Mouse (Mus musculus): ENCODE data around the gene Olfr1471. TPM values are rescaled to one million over a fixed set of nuclear protein-coding genes. Genes with fewer than 3 reads are reported as not detected.
"Not testable (repeated sequence)": the region's sequence is repeated elsewhere in the genome, so short reads cannot be mapped to it uniquely, and the experiment has no call there.

Olfr1471 gene
- polyA plus RNA-seq (2015; fragmentation: Nextera tagmentation; extraction: Ambion mirVana): not detected in 2 replicates

DNA sequence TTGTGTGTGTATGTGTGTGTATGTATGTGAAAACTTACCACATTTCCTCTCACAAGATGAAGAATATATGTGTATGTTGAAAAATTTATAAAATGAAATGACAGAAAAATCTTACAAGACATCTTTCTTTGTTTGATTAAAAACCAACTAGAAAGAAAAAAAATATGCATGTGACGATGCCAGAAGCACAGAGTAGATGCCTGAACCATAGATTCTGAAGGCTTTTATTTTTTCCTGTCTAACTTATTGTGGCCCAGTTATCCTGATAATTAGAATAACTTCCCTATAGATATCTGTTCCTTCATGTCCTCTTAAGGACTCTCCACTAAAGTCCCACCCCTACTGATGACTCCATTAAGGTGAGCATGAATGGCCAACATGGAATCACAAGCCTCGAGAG, at the start of gene Olfr1471:
Gene Olfr1471 (plus strand): TSS at position 301 of the 400 bp plus-strand sequence.
- not testable (repeated sequence) for H3K27ac ChIP-seq (ENCODE audit: low read length); H3K9ac ChIP-seq (ENCODE audit: low read length); H3K36me3 ChIP-seq (ENCODE audit: control insufficient read depth, insufficient read depth); H3K4me3 ChIP-seq (ENCODE audit: low read length); H3K27me3 ChIP-seq (ENCODE audit: control insufficient read depth, insufficient read depth, low read length); H3K9me3 ChIP-seq (replicated peaks; ENCODE audit: control insufficient read depth, low read length); H3K4me1 ChIP-seq (ENCODE audit: control insufficient read depth, insufficient read depth, low read length); ATAC-seq (replicated peaks; ENCODE audit: extremely low read depth, insufficient read depth, low FRiP score); H3K4me2 ChIP-seq (ENCODE audit: low read depth, low read length)
- WGBS: 64% methylated on average over 2 of the region's 2 CpGs

DNA sequence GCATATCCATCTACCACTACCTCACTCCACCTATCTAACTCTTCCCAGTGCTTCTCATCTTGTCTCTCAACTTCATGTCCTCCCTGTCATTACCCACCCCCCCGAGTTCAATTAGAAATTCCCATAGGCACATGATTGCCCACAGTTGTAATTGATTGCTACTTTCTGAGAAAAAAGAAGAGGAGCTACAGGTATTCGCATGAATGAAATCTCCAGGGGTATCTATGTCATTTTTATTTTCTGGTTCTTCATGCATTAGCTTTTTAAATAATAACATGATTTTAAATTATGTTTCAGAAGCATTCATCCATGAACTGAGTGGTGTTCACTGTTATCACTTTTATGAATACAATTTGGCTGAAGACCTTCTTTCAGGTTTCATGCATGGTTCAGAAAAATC, 35.7 kb upstream of the Olfr1471 start, which contains the start of gene Olfr1469:
Gene Olfr1469 (plus strand): TSS at position 301 of the 400 bp plus-strand sequence.
- Histone ChIP-seq H3K27ac (ENCODE audit: low read length) (no peak within 1 kb of the TSS), H3K4me2 (ENCODE audit: low read depth, low read length) (no peak within 1 kb of the TSS), H3K4me1 (ENCODE audit: control insufficient read depth, insufficient read depth, low read length) (no peaks in the 10 kb centered on the region), H3K9me3 (replicated peaks; ENCODE audit: control insufficient read depth, low read length) (no peaks in the 10 kb centered on the region; the same call in 1 of the 2 replicates), H3K36me3 (ENCODE audit: control insufficient read depth, insufficient read depth) (no peaks in the 10 kb centered on the region), H3K4me3 (ENCODE audit: low read length) (no peak within 1 kb of the TSS), H3K27me3 (ENCODE audit: control insufficient read depth, insufficient read depth, low read length) (no peaks in the 10 kb centered on the region), H3K9ac (ENCODE audit: low read length) (no peak within 1 kb of the TSS)
- no peak for ATAC-seq (replicated peaks; ENCODE audit: extremely low read depth, insufficient read depth, low FRiP score)
- 65% methylated on average over 2 of the region's 2 CpGs for WGBS

DNA sequence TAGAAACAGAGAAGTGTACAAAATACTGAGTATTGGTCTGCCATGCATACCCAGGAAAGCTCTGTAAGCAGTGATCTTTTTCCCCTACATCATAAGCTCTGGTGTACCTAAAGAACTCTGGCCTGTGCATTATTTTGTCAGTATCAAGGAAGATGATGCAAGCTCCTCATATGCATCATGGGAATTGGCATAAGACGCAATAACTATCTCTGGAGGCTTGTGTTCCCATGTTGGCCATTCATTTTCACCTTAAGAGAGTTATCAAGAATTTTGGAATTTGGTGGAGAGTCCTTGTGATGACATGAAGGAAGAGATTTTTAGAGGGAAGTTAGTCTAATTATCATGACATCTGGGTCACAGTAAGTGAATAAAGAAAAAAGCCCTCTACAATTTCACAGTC, 12.8 kb downstream of the Olfr1471 start, which contains the start of gene Olfr1472:
Gene Olfr1472 (minus strand): TSS at position 101 of the 400 bp plus-strand sequence.
- Histone ChIP-seq H3K4me1 (ENCODE audit: control insufficient read depth, insufficient read depth, low read length) (no peaks in the 10 kb centered on the region), H3K27ac (ENCODE audit: low read length) (no peak within 1 kb of the TSS), H3K9ac (ENCODE audit: low read length) (no peak within 1 kb of the TSS), H3K4me3 (ENCODE audit: low read length) (no peak within 1 kb of the TSS), H3K36me3 (ENCODE audit: control insufficient read depth, insufficient read depth) (no peaks in the 10 kb centered on the region), H3K4me2 (ENCODE audit: low read depth, low read length) (no peak within 1 kb of the TSS), H3K9me3 (replicated peaks; ENCODE audit: control insufficient read depth, low read length) (no peaks in the 10 kb centered on the region), H3K27me3 (ENCODE audit: control insufficient read depth, insufficient read depth, low read length) (no peaks in the 10 kb centered on the region)
- no peak for ATAC-seq (replicated peaks; ENCODE audit: extremely low read depth, insufficient read depth, low FRiP score)
- 66% methylated on average over 1 of the region's 1 CpGs for WGBS

DNA sequence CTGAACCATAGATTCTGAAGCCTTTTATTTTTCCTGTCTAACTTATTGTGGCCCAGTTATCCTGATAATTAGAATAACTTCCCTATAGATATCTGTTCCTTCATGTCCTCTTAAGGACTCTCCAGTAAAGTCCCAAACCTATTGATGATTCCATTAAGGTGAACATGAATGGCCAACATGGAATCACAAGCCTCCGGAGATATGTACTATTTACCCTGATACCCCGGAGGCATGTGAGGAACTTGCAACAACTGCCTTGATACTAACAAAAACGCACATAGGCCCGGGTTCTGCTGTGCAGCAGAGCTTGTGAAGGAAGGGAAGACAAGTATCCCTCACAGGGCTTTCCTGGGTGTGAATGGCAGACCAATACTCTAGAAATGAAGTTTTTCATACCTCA, 26.1 kb downstream of the Olfr1471 start, which contains the start of gene Olfr1474:
Gene Olfr1474 (plus strand): TSS at position 301 of the 400 bp plus-strand sequence.
- not testable (repeated sequence) for H3K4me2 ChIP-seq (ENCODE audit: low read depth, low read length); H3K9me3 ChIP-seq (replicated peaks; ENCODE audit: control insufficient read depth, low read length); H3K4me1 ChIP-seq (ENCODE audit: control insufficient read depth, insufficient read depth, low read length); H3K27me3 ChIP-seq (ENCODE audit: control insufficient read depth, insufficient read depth, low read length); H3K36me3 ChIP-seq (ENCODE audit: control insufficient read depth, insufficient read depth); H3K9ac ChIP-seq (ENCODE audit: low read length); ATAC-seq (replicated peaks; ENCODE audit: extremely low read depth, insufficient read depth, low FRiP score); H3K4me3 ChIP-seq (ENCODE audit: low read length); H3K27ac ChIP-seq (ENCODE audit: low read length)
- 77% methylated on average over 4 of the region's 4 CpGs for WGBS

DNA sequence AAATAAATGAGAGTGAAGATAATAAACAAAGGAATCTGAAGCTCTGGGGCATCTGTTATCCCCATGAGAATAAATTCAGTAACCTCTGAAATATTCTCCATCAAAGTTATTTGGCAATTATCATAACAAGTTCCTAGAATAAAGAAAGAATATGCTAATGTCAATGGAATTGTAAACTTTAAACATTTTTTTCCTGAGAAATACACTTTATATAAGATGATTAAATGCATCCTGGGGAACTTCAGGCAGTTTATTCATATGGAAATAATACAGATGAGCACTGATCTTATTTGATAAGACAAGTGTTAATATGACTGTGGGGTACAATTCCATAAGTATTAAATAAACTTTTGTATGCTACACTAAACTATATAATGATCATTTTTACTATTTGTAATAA, 36.9 kb downstream of the Olfr1471 start, which contains the start of gene Olfr1475:
Gene Olfr1475 (minus strand): TSS at position 101 of the 400 bp plus-strand sequence.
- Histone ChIP-seq H3K4me1 (ENCODE audit: control insufficient read depth, insufficient read depth, low read length) (no peaks in the 10 kb centered on the region), H3K4me3 (ENCODE audit: low read length) (no peak within 1 kb of the TSS), H3K9me3 (replicated peaks; ENCODE audit: control insufficient read depth, low read length) (no peaks in the 10 kb centered on the region), H3K4me2 (ENCODE audit: low read depth, low read length) (no peak within 1 kb of the TSS), H3K36me3 (ENCODE audit: control insufficient read depth, insufficient read depth) (no peaks in the 10 kb centered on the region), H3K27me3 (ENCODE audit: control insufficient read depth, insufficient read depth, low read length) (no peaks in the 10 kb centered on the region), H3K27ac (ENCODE audit: low read length) (no peak within 1 kb of the TSS), H3K9ac (ENCODE audit: low read length) (no peak within 1 kb of the TSS)
- ATAC-seq (replicated peaks; ENCODE audit: extremely low read depth, insufficient read depth, low FRiP score): no peak

DNA sequence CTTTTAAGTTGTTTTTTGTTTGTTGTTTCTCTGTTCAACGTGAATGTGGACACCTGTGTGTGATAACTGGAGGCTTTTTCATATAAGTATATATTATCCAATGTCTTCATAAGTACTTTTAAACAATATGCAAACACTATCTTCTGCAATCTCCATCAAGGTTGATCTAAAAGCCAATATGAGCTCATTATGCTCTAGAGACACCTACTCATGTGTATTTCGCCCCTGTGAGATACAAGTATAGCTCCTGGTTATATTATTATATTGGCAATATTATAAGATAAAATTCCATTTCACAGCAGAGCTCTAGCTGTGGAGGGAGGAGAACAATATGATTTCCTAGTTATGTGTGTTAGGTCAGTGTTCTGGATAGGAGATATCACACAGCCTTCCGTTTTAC, 57.0 kb downstream of the Olfr1471 start, which contains the start of gene Olfr1477:
Gene Olfr1477 (plus strand): TSS at position 301 of the 400 bp plus-strand sequence.
- Histone ChIP-seq H3K27me3 (ENCODE audit: control insufficient read depth, insufficient read depth, low read length) (no peaks in the 10 kb centered on the region), H3K27ac (ENCODE audit: low read length) (no peak within 1 kb of the TSS), H3K9me3 (replicated peaks; ENCODE audit: control insufficient read depth, low read length) (no peaks in the 10 kb centered on the region; the same call in 1 of the 2 replicates), H3K9ac (ENCODE audit: low read length) (no peak within 1 kb of the TSS), H3K4me3 (ENCODE audit: low read length) (no peak within 1 kb of the TSS), H3K4me2 (ENCODE audit: low read depth, low read length) (no peak within 1 kb of the TSS), H3K4me1 (ENCODE audit: control insufficient read depth, insufficient read depth, low read length) (no peaks in the 10 kb centered on the region), H3K36me3 (ENCODE audit: control insufficient read depth, insufficient read depth) (no peaks in the 10 kb centered on the region)
- WGBS: 56% methylated on average over 3 of the region's 3 CpGs
- ATAC-seq (replicated peaks; ENCODE audit: extremely low read depth, insufficient read depth, low FRiP score): no peak

Other genes with a start within 250 kb of the Olfr1471 start
- not detected in 2 replicates for gene Olfr1463, start 212.1 kb upstream of the Olfr1471 start, polyA plus RNA-seq (2015; fragmentation: Nextera tagmentation; extraction: Ambion mirVana)
- not detected in 2 replicates for gene Olfr1465, start 127.9 kb upstream of the Olfr1471 start, polyA plus RNA-seq (2015; fragmentation: Nextera tagmentation; extraction: Ambion mirVana)
- gene Olfr1466, start 104.5 kb upstream of the Olfr1471 start, polyA plus RNA-seq (2015; fragmentation: Nextera tagmentation; extraction: Ambion mirVana): not detected in 2 replicates
- gene Olfr1467, start 81.2 kb upstream of the Olfr1471 start, polyA plus RNA-seq (2015; fragmentation: Nextera tagmentation; extraction: Ambion mirVana): not detected in 2 replicates
- gene Olfr1469, start 35.6 kb upstream of the Olfr1471 start, polyA plus RNA-seq (2015; fragmentation: Nextera tagmentation; extraction: Ambion mirVana): not detected in 2 replicates
- not detected in 2 replicates for gene Olfr1472, start 12.7 kb downstream of the Olfr1471 start, polyA plus RNA-seq (2015; fragmentation: Nextera tagmentation; extraction: Ambion mirVana)
- gene Olfr1474, start 26.2 kb downstream of the Olfr1471 start, polyA plus RNA-seq (2015; fragmentation: Nextera tagmentation; extraction: Ambion mirVana): not detected in 2 replicates
- gene Olfr1475, start 36.8 kb downstream of the Olfr1471 start, polyA plus RNA-seq (2015; fragmentation: Nextera tagmentation; extraction: Ambion mirVana): not detected in 2 replicates
- not detected in 2 replicates for gene Olfr1477, start 57.1 kb downstream of the Olfr1471 start, polyA plus RNA-seq (2015; fragmentation: Nextera tagmentation; extraction: Ambion mirVana)
- not detected in 2 replicates for gene Olfr1480, start 84.5 kb downstream of the Olfr1471 start, polyA plus RNA-seq (2015; fragmentation: Nextera tagmentation; extraction: Ambion mirVana)
- not detected in 2 replicates for gene Olfr1484, start 140.1 kb downstream of the Olfr1471 start, polyA plus RNA-seq (2015; fragmentation: Nextera tagmentation; extraction: Ambion mirVana)
- gene Olfr1487, start 174.0 kb downstream of the Olfr1471 start, polyA plus RNA-seq (2015; fragmentation: Nextera tagmentation; extraction: Ambion mirVana): not detected in 2 replicates
- gene Olfr1489, start 188.2 kb downstream of the Olfr1471 start, polyA plus RNA-seq (2015; fragmentation: Nextera tagmentation; extraction: Ambion mirVana): not detected in 2 replicates
- gene Olfr1490, start 207.7 kb downstream of the Olfr1471 start, polyA plus RNA-seq (2015; fragmentation: Nextera tagmentation; extraction: Ambion mirVana): not detected in 2 replicates